Comparison of ENCODE assay signal across 8 mouse cellular contexts in genomic region chr19:5089324-5089723, GRCm38 (mm10). TPM values are rescaled to one million over a fixed set of nuclear protein-coding genes. Genes with fewer than 3 reads are reported as not detected.
A peak's percentile ranks its signal among the peaks of the same experiment; 100 is the strongest.
DNase-seq lines count a peak whose midpoint lies in the region; ATAC-seq and TF ChIP-seq lines count a peak whose summit lies in the region.

No protein-coding gene starts in this region.

- no peak for TF ChIP-seq EP300 in stomach, postnatal 0 days (optimal IDR thresholded peaks at IDR 0.05)

- no peak for TF ChIP-seq CTCF in stomach, postnatal 0 days (IDR thresholded peaks at IDR 0.05; ENCODE audit: low read depth)

- H3K27me3 ChIP-seq in neural tube, embryonic 11.5 days (ENCODE audit: control insufficient read depth, insufficient read depth, low read length) = peaks cover 22% of the 10 kb centered on the region
- peaks cover 22% of the 10 kb centered on the region for H3K27me3 ChIP-seq in liver, embryonic 11.5 days (replicated peaks; ENCODE audit: control insufficient read depth, insufficient read depth, low read length)
- H3K27me3 ChIP-seq in stomach, postnatal 0 days (ENCODE audit: control insufficient read depth, insufficient read depth, low read length) = no peaks in the 10 kb centered on the region; the same call in 1 of the 2 replicates

- DNase-seq in cerebellum, adult 8-10 months = peak; percentile 35
- no peak for DNase-seq in cerebellum, postnatal 14 days
- DNase-seq in neural tube, embryonic 11.5 days (ENCODE audit: low spot score) = no peak
- DNase-seq in neural tube, embryonic 10.5 days (ENCODE audit: extremely low spot score, low spot score) = no peak
- DNase-seq in liver, embryonic 11.5 days (ENCODE audit: low spot score) = no peak
- DNase-seq in stomach, postnatal 0 days (ENCODE audit: low spot score) = no peak
- DNase-seq in layer of hippocampus, postnatal 25 days (ENCODE audit: extremely low spot score in 1 of 2, low spot score in 1 of 2) = no peak

- H3K4me2 ChIP-seq in neural tube, embryonic 11.5 days (ENCODE audit: low read depth) = peak overlapping the region; percentile 83
- H3K4me2 ChIP-seq in liver, embryonic 11.5 days = peak overlapping the region; percentile 88
- peak overlapping the region; percentile 89 for H3K4me2 ChIP-seq in stomach, postnatal 0 days (replicated peaks; ENCODE audit: low read depth)

- ATAC-seq in neural tube, embryonic 11.5 days (ENCODE audit: insufficient read depth, low FRiP score, low TSS enrichment) = no peak
- no peak for ATAC-seq in liver, embryonic 11.5 days (replicated peaks; ENCODE audit: low FRiP score)
- no peak for ATAC-seq in stomach, postnatal 0 days (ENCODE audit: low FRiP score, low TSS enrichment)
- no peak for ATAC-seq in activated CD4-positive, CD25-positive, alpha-beta regulatory T cell, adult 4 months

- H3K27ac ChIP-seq in neural tube, embryonic 11.5 days (ENCODE audit: low read depth, low read length) = no peak overlapping the region
- no peak overlapping the region for H3K27ac ChIP-seq in liver, embryonic 11.5 days (ENCODE audit: low read depth, low read length)
- H3K27ac ChIP-seq in stomach, postnatal 0 days (replicated peaks) = no peak overlapping the region

- no peak overlapping the region for H3K9ac ChIP-seq in neural tube, embryonic 11.5 days (ENCODE audit: low read length)
- H3K9ac ChIP-seq in liver, embryonic 11.5 days (ENCODE audit: low read depth, low read length) = no peak overlapping the region; the same call in 1 of the 2 replicates
- peak overlapping the region; percentile 82 for H3K9ac ChIP-seq in stomach, postnatal 0 days (ENCODE audit: low read length)

- peaks cover 15% of the 10 kb centered on the region for H3K4me1 ChIP-seq in neural tube, embryonic 11.5 days (ENCODE audit: control insufficient read depth, insufficient read depth, low read length)
- peaks cover 20% of the 10 kb centered on the region for H3K4me1 ChIP-seq in liver, embryonic 11.5 days (replicated peaks; ENCODE audit: control insufficient read depth, insufficient read depth, low read length)
- H3K4me1 ChIP-seq in stomach, postnatal 0 days (replicated peaks; ENCODE audit: control insufficient read depth, insufficient read depth) = peaks cover 5% of the 10 kb centered on the region; the same call in 1 of the 2 replicates

- H3K36me3 ChIP-seq in neural tube, embryonic 11.5 days (ENCODE audit: control insufficient read depth, insufficient read depth, low read length) = peaks cover 4% of the 10 kb centered on the region
- peaks cover 9% of the 10 kb centered on the region for H3K36me3 ChIP-seq in liver, embryonic 11.5 days (ENCODE audit: control insufficient read depth, insufficient read depth, low read length)
- H3K36me3 ChIP-seq in stomach, postnatal 0 days (ENCODE audit: control insufficient read depth, insufficient read depth, low read length) = peaks cover 18% of the 10 kb centered on the region

- peak overlapping the region; percentile 83 for H3K4me3 ChIP-seq in neural tube, embryonic 11.5 days (ENCODE audit: low read depth, low read length)
- peak overlapping the region; percentile 79 for H3K4me3 ChIP-seq in liver, embryonic 11.5 days (ENCODE audit: low read depth, low read length)
- H3K4me3 ChIP-seq in stomach, postnatal 0 days (ENCODE audit: low read depth, low read length) = peak overlapping the region; percentile 72

- 89% methylated on average over 4 of the region's 4 CpGs for WGBS in neural tube, embryonic 11.5 days
- WGBS in liver, embryonic 11.5 days = 87% methylated on average over 4 of the region's 4 CpGs
- 91% methylated on average over 4 of the region's 4 CpGs for WGBS in stomach, postnatal 0 days

- no peaks in the 10 kb centered on the region for H3K9me3 ChIP-seq in neural tube, embryonic 11.5 days (ENCODE audit: control insufficient read depth, low read length)
- H3K9me3 ChIP-seq in liver, embryonic 11.5 days (ENCODE audit: control insufficient read depth, low read length) = no peaks in the 10 kb centered on the region
- no peaks in the 10 kb centered on the region for H3K9me3 ChIP-seq in stomach, postnatal 0 days (ENCODE audit: control insufficient read depth, low read length)

RNA-seq across cellular contexts. Expression of gene Yif1a, which starts 1.0 kb away (rescaled TPM):
- 80.4 and 88.0 TPM in 2 replicates for polyA plus RNA-seq in neural tube, embryonic 11.5 days (2014; fragmentation: Nextera tagmentation; extraction: Ambion mirVana)
- 77.8 and 83.4 TPM in 2 replicates for polyA plus RNA-seq in liver, embryonic 11.5 days (2014; fragmentation: Nextera tagmentation; extraction: Ambion mirVana)
- 128 and 131 TPM in 2 replicates for polyA plus RNA-seq in stomach, postnatal 0 days (2015; fragmentation: Nextera tagmentation; extraction: Ambion mirVana)
- polyA plus RNA-seq in activated CD4-positive, CD25-positive, alpha-beta regulatory T cell, adult 4 months (2017; shearing (Covaris generic)) = 10 to 100 TPM; 49.2 to 51.1 TPM
- total RNA-seq in layer of hippocampus, postnatal 25 days (2021) = 10 to 100 TPM; 24.5 to 24.7 TPM

RNA-seq across cellular contexts. Expression of gene Tmem151a, which starts 4.0 kb away (rescaled TPM):
- 1.8 and 2.0 TPM in 2 replicates for polyA plus RNA-seq in neural tube, embryonic 11.5 days (2014; fragmentation: Nextera tagmentation; extraction: Ambion mirVana)
- 2.6 TPM in 2 replicates for polyA plus RNA-seq in liver, embryonic 11.5 days (2014; fragmentation: Nextera tagmentation; extraction: Ambion mirVana)
- polyA plus RNA-seq in stomach, postnatal 0 days (2015; fragmentation: Nextera tagmentation; extraction: Ambion mirVana) = 10.4 and 11.4 TPM in 2 replicates
- polyA plus RNA-seq in activated CD4-positive, CD25-positive, alpha-beta regulatory T cell, adult 4 months (2017; shearing (Covaris generic)) = not detected
- total RNA-seq in layer of hippocampus, postnatal 25 days (2021) = 100 to 1,000 TPM; 131 to 138 TPM

RNA-seq across cellular contexts. Expression of gene Cnih2, which starts 9.0 kb away (rescaled TPM):
- 110 and 127 TPM in 2 replicates for polyA plus RNA-seq in neural tube, embryonic 11.5 days (2014; fragmentation: Nextera tagmentation; extraction: Ambion mirVana)
- polyA plus RNA-seq in liver, embryonic 11.5 days (2014; fragmentation: Nextera tagmentation; extraction: Ambion mirVana) = 8.4 and 9.5 TPM in 2 replicates
- polyA plus RNA-seq in stomach, postnatal 0 days (2015; fragmentation: Nextera tagmentation; extraction: Ambion mirVana) = 5.6 and 7.1 TPM in 2 replicates
- not detected for polyA plus RNA-seq in activated CD4-positive, CD25-positive, alpha-beta regulatory T cell, adult 4 months (2017; shearing (Covaris generic))
- 100 to 1,000 TPM; 754 to 774 TPM for total RNA-seq in layer of hippocampus, postnatal 25 days (2021)

RNA-seq across cellular contexts. Expression of gene Rab1b, which starts 17.5 kb away (rescaled TPM):
- polyA plus RNA-seq in neural tube, embryonic 11.5 days (2014; fragmentation: Nextera tagmentation; extraction: Ambion mirVana) = 250 and 266 TPM in 2 replicates
- polyA plus RNA-seq in liver, embryonic 11.5 days (2014; fragmentation: Nextera tagmentation; extraction: Ambion mirVana) = 180 and 185 TPM in 2 replicates
- polyA plus RNA-seq in stomach, postnatal 0 days (2015; fragmentation: Nextera tagmentation; extraction: Ambion mirVana) = 183 and 194 TPM in 2 replicates
- polyA plus RNA-seq in activated CD4-positive, CD25-positive, alpha-beta regulatory T cell, adult 4 months (2017; shearing (Covaris generic)) = 100 to 1,000 TPM; 118 to 143 TPM
- 100 to 1,000 TPM; 173 TPM for total RNA-seq in layer of hippocampus, postnatal 25 days (2021)

RNA-seq across cellular contexts. Expression of gene Cd248, which starts 21.4 kb away (rescaled TPM):
- 30.1 and 34.7 TPM in 2 replicates for polyA plus RNA-seq in neural tube, embryonic 11.5 days (2014; fragmentation: Nextera tagmentation; extraction: Ambion mirVana)
- polyA plus RNA-seq in liver, embryonic 11.5 days (2014; fragmentation: Nextera tagmentation; extraction: Ambion mirVana) = 28.6 and 29.3 TPM in 2 replicates
- polyA plus RNA-seq in stomach, postnatal 0 days (2015; fragmentation: Nextera tagmentation; extraction: Ambion mirVana) = 31.6 and 39.5 TPM in 2 replicates
- polyA plus RNA-seq in activated CD4-positive, CD25-positive, alpha-beta regulatory T cell, adult 4 months (2017; shearing (Covaris generic)) = not detected
- 1 to 10 TPM; 4.3 to 5.1 TPM for total RNA-seq in layer of hippocampus, postnatal 25 days (2021)

Comparison
In these comparisons a context has a peak if more than half of its experiments do, and no peak if none do; other contexts are left out.
1. RNA of gene Cnih2, which starts 9.0 kb away (polyA plus RNA-seq): 110 to 127 TPM in neural tube, embryonic 11.5 days; 8.4 to 9.5 TPM in liver, embryonic 11.5 days, 5.6 to 7.1 TPM in stomach, postnatal 0 days and not detected in activated CD4-positive, CD25-positive, alpha-beta regulatory T cell, adult 4 months; every median in the first group is over 10 times any median in the second.
2. Peak in every context shown above with its lines, with median percentiles within 50 percentile points of each other: H3K4me2 ChIP-seq and H3K4me3 ChIP-seq.